Mouse (Mus musculus) G1E (cell line): Measurements from ENCODE around the gene Rae1. TPM values are rescaled to one million over a fixed set of nuclear protein-coding genes. Genes with fewer than 3 reads are reported as not detected.

Experiments used
- ATAC-seq: 2 replicates; pipeline ENCODE4 v1.8.0; 2016; ENCODE audit warnings: mild to moderate bottlenecking; ENCODE audit not compliant: insufficient number of reproducible peaks, poor library complexity, low FRiP score, severe bottlenecking; ENCODE audit errors: extremely low read depth
- DNase-seq: peaks from one replicate; pipeline ENCODE4 v3.0.0; 2012; ENCODE audit warnings: low spot score
- H3K27me3 ChIP-seq: 2 replicates; pipeline ENCODE4 v1.6.1; 2012; ENCODE audit warnings: mild to moderate bottlenecking, low read length, inconsistent platforms; ENCODE audit not compliant: insufficient read depth
- H3K36me3 ChIP-seq: replicated peaks from 2 replicates; pipeline ENCODE3; 2012; ENCODE audit warnings: mild to moderate bottlenecking, inconsistent platforms
- H3K4me1 ChIP-seq: 2 replicates; pipeline ENCODE4 v1.6.1; 2012; ENCODE audit warnings: low read depth, low read length, inconsistent platforms, mixed read lengths; ENCODE audit not compliant: insufficient read depth
- H3K4me3 ChIP-seq: 2 replicates; pipeline ENCODE4 v1.5.1; 2012; ENCODE audit warnings: low read depth, mild to moderate bottlenecking, inconsistent platforms, low read length, moderate library complexity, mixed read lengths
- H3K9me3 ChIP-seq: replicated peaks from 2 replicates; pipeline ENCODE4 v1.6.1; 2012; ENCODE audit warnings: inconsistent platforms
- CTCF ChIP-seq: IDR thresholded peaks from 2 replicates; pipeline ENCODE4 v1.5.1; 2012; ENCODE audit warnings: low read depth, low read length, inconsistent platforms, mixed read lengths
- GATA1 ChIP-seq: IDR thresholded peaks from 2 replicates; pipeline ENCODE4 v1.6.1; 2012; ENCODE audit warnings: borderline replicate concordance, low read length, inconsistent platforms, mixed read lengths
- GATA2 ChIP-seq: IDR thresholded peaks from 2 replicates; pipeline ENCODE4 v1.6.1; 2012; ENCODE audit warnings: low read depth, low read length, inconsistent platforms, borderline replicate concordance
- POLR2AphosphoS5 ChIP-seq: IDR thresholded peaks from 2 replicates; pipeline ENCODE4 v1.6.1; 2012; ENCODE audit warnings: low read depth, low read length, inconsistent platforms; ENCODE audit not compliant: insufficient replicate concordance
- TAL1 ChIP-seq: conservative IDR thresholded peaks from 2 replicates; pipeline ENCODE4 v1.6.1; 2012; ENCODE audit warnings: low read depth, low read length, inconsistent platforms, mixed read lengths
- polyA plus RNA-seq: library from polyadenylated mRNA; stranded (reverse); fragments of >175 nt; gene quantifications from 2 replicates; pipeline ENCODE4 v1.2.3, GENCODE M21; 2012
- total RNA-seq, 2 experiments: library from RNA; stranded (forward) in 1 of 2; stranded (reverse) in 1 of 2; fragments of 200-1000 nt in 1 of 2; fragments of >200 nt in 1 of 2; fragmentation: Nextera tagmentation in 1 of 2; gene quantifications; 2 replicates each; pipeline ENCODE4 v1.2.3; 2014 to 2017

Rae1 gene
- total and polyA plus RNA-seq, 3 experiments = 60.2 to 165 (median 92.4) TPM

DNA sequence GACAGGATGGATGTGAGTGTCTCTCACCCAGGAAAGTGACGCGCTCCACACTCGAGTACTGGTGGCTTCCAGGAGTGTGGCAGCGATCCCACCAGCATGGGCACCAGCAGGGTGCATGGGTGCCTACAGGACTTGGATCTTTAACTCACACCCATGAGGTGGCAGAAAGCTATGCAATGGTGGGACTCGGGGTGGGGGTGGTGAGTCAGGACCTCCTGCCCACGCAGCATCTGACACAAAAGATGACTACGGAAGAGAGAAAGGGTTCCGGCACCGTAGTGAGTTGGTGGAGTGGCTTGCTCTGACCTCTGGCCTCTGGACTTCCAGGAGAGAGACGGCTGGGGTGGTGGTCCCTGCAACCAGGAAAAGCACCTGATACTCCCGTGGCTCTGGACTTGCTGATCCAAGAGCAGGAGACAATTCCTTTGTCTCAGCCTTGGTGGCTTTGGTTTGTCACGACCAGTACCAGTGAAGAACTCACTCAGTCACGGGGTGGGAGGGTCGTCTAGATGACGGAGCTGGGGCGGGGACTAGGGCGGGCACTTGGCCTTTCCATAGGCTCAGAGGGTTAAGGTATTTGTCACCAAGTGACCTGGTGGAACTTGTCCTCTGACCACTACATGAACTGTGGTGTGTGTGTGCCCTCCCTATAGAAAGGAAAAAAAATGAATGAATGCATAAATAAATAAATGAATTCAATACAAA, 48.3 kb downstream of the Rae1 start:
- Histone ChIP-seq H3K4me1 (peaks cover 43% of the 10 kb centered on the region), H3K36me3 (no peaks in the 10 kb centered on the region)

GRCm38 (mm10) chr2:173049231-173049630, 49.3 kb downstream of the Rae1 start:
- peaks cover 58% of the 10 kb centered on the region for H3K27me3 ChIP-seq
- H3K4me1 ChIP-seq = peaks cover 44% of the 10 kb centered on the region
- TF ChIP-seq GATA2 = no peak
- TF ChIP-seq CTCF = no peak
- no peak for TF ChIP-seq TAL1
- TF ChIP-seq POLR2AphosphoS5 = no peak
- no peak for TF ChIP-seq GATA1
- ATAC-seq (no peak), DNase-seq (no peak)
- no peaks in the 10 kb centered on the region for H3K36me3 ChIP-seq
- H3K9me3 ChIP-seq = no peaks in the 10 kb centered on the region; the same call in 1 of the 2 replicates
- H3K4me3 ChIP-seq = no peak overlapping the region

More for the DNA sequence above, 48.3 kb downstream of the Rae1 start:
- ATAC-seq = no peak
- H3K9me3 ChIP-seq = no peaks in the 10 kb centered on the region; the same call in 1 of the 2 replicates
- H3K4me3 ChIP-seq = no peak overlapping the region
- TF ChIP-seq CTCF (no peak), GATA2 (no peak), POLR2AphosphoS5 (no peak), TAL1 (no peak), GATA1 (no peak)
- DNase-seq = no peak
- peaks cover 52% of the 10 kb centered on the region for H3K27me3 ChIP-seq

DNA sequence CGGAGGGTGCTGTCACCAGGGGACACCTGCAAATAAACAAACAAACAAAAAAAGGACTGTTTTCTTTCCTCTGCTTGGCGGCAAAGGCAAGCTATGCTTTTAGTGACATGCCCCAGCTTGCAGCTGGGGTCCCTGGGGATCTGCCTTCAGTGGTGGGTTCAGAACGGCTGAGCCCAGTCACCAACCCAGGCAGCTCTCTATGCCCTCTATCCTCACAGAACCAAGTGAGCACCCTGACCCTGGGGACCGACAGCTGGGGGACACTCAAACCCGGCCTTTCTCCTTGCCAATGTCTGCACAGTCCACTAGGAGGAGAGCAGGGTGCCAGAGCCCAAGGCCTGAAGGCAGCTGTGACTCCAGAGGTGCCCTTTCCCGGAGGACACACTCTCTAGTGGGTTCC, 49.9 kb downstream of the Rae1 start:
- TF ChIP-seq GATA1 (no peak), TAL1 (no peak), POLR2AphosphoS5 (no peak), CTCF (no peak), GATA2 (no peak)
- no peak overlapping the region for H3K4me3 ChIP-seq
- H3K9me3 ChIP-seq = no peaks in the 10 kb centered on the region; the same call in 1 of the 2 replicates
- ATAC-seq = no peak
- peaks cover 39% of the 10 kb centered on the region for H3K4me1 ChIP-seq
- H3K36me3 ChIP-seq = no peaks in the 10 kb centered on the region
- DNase-seq = no peak
- H3K27me3 ChIP-seq = peaks cover 55% of the 10 kb centered on the region

- peaks cover 55% of the 10 kb centered on the region for H3K27me3 ChIP-seq
- TF ChIP-seq GATA2 = no peak
- TF ChIP-seq POLR2AphosphoS5 = no peak
- no peak for TF ChIP-seq CTCF
- TF ChIP-seq GATA1 = no peak
- DNase-seq (no peak), ATAC-seq (no peak)
- no peaks in the 10 kb centered on the region for H3K36me3 ChIP-seq
- H3K9me3 ChIP-seq = no peaks in the 10 kb centered on the region
- no peak overlapping the region for H3K4me3 ChIP-seq
- H3K4me1 ChIP-seq = peaks cover 37% of the 10 kb centered on the region
These were observed 50.9 kb downstream of the Rae1 start for GRCm38 (mm10) chr2:173050604-173051382.

DNA sequence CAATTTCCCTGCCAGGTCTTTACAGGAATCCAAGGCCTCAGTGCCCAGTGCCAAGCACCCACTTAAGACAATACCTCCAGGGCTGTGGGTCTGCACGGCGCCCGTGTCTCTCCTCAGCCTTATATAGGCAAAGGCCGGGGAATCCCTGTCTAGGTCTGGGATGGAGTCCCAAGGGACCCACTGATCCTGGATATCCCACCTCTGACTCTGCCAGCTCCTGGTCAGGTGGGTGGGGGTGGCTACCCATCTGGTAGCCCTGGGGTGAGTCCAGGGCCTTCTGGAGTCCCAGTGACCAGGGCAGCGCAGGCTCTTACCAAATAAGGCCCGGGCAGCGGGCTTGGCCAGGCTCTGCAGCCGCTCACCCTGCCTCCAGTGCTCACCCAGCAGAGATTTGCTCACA, 53.0 kb downstream of the Rae1 start:
- TF ChIP-seq POLR2AphosphoS5 (no peak), CTCF (no peak), GATA1 (no peak), TAL1 (no peak), GATA2 (no peak)
- Histone ChIP-seq H3K4me3 (no peak overlapping the region), H3K36me3 (no peaks in the 10 kb centered on the region), H3K9me3 (no peaks in the 10 kb centered on the region), H3K27me3 (peaks cover 44% of the 10 kb centered on the region), H3K4me1 (peaks cover 37% of the 10 kb centered on the region)
- ATAC-seq = no peak
- no peak for DNase-seq

DNA sequence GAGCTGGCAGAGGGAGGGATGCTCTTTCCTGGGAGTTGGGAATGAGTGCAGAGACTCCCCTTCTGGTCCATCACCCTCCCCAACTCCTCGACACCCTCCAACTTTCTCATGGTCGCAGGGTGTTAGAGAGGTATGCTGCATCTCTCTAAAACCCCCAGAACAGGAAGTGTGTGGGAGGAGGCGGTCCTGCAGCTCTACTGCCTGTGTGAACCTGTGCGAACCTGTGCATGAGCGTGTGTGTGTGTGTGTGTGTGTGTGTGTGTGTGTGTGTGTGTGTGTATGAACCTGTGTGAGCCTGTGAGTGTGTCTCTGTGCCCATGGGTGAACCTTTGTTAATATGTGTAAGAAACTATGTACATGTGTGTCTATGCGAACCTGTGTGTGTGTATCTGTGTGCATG, 53.9 kb downstream of the Rae1 start:
- Histone ChIP-seq H3K27me3 (peaks cover 38% of the 10 kb centered on the region), H3K9me3 (no peaks in the 10 kb centered on the region), H3K36me3 (no peaks in the 10 kb centered on the region), H3K4me3 (no peak overlapping the region), H3K4me1 (peaks cover 33% of the 10 kb centered on the region)
- TF ChIP-seq GATA1 = no peak
- TF ChIP-seq GATA2 = no peak
- no peak for TF ChIP-seq TAL1
- TF ChIP-seq POLR2AphosphoS5 = no peak
- DNase-seq (no peak), ATAC-seq (no peak)
